In the genomic region with DNA sequence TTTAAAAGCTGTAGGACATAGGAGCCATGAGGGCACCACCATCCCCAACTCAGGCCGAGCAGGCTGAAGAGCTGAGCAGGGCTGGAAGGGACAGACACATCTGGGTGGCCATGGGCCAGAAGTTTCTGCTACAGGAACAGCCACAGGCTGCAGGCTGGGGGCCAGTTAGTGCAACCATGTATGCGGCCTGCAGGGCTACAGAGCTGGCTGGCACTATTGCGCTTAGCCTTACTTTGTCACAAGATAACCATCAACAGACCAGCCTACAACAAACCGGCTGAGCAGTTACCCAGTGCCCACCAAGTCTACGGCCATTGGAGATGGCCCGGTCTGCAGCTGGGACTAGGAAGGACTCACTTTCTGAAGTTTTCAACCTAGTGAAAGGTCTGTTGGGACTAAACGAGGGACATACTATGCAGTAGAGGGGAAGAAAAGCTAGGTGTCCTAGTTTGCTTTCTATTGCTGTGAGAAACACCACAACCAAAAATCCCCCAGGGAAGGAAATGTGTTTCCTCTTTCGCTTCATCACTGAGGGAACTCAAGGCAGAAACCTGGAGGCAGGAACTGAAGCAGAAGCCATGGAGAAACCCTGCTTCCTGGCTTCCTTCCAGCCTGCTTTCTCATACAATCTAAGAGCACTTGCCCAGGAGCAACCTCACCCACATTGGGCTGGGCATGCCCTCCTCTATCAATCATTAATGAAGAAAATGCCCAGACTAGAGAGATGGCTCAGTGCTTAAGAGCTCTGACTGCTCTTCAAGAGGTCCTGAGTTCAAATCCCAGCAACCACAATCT, we compare ENCODE assay signal across 27 mouse cellular contexts. TPM values are rescaled to one million over a fixed set of nuclear protein-coding genes. Genes with fewer than 3 reads are reported as not detected.
DNase-seq lines count a peak whose midpoint lies in the region; ATAC-seq and TF ChIP-seq lines count a peak whose summit lies in the region.
"Had no signal": no experiment of that assay in that cellular context is flagged by ENCODE, and none has a peak within 500 bp of the region (broad histone marks: within the 10 kb centered on the region; RNA-seq: fewer than 3 reads in every experiment).

No protein-coding gene starts in this region.

- no peaks in the 10 kb centered on the region for H3K27me3 ChIP-seq in kidney, embryonic 14.5 days (ENCODE audit: control insufficient read depth, insufficient read depth, low read length)
- H3K27me3 ChIP-seq in CH12.LX (replicated peaks), result no peaks in the 10 kb centered on the region
- no peaks in the 10 kb centered on the region for H3K27me3 ChIP-seq in forebrain, embryonic 10.5 days (ENCODE audit: poor library complexity, severe bottlenecking)
- H3K27me3 ChIP-seq: forebrain, embryonic 13.5 days; Patski; stomach, embryonic 15.5 days had no signal

- no peak overlapping the region for H3K4me3 ChIP-seq in kidney, embryonic 14.5 days (ENCODE audit: low read length)
- no peak overlapping the region for H3K4me3 ChIP-seq in CH12.LX (replicated peaks in 1 of 3; ENCODE audit: low read depth in 2 of 3, low read length in 2 of 3, poor library complexity in 1 of 3)
- H3K4me3 ChIP-seq in forebrain, embryonic 10.5 days, result no peak overlapping the region
- H3K4me3 ChIP-seq: forebrain, embryonic 13.5 days; heart, embryonic 12.5 days; limb, embryonic 10.5 days; midbrain, embryonic 10.5 days; stomach, embryonic 15.5 days had no signal

- peak in 1 of 2 experiments; percentile 10; a peak in 1 of 4 replicates for TF ChIP-seq CTCF in CH12.LX (conservative IDR thresholded peaks at IDR 0.05 in 1 of 2, IDR thresholded peaks at IDR 0.05 in 1 of 2; ENCODE audit: low read depth in 2 of 2, low read length in 2 of 2)

- H3K9me3 ChIP-seq in kidney, embryonic 14.5 days (ENCODE audit: control insufficient read depth, low read length), result no peaks in the 10 kb centered on the region
- H3K9me3 ChIP-seq in CH12.LX (replicated peaks; ENCODE audit: low read length), result no peaks in the 10 kb centered on the region
- H3K9me3 ChIP-seq in forebrain, embryonic 10.5 days, result no peaks in the 10 kb centered on the region
- H3K9me3 ChIP-seq: forebrain, embryonic 13.5 days; heart, embryonic 12.5 days; limb, embryonic 10.5 days; midbrain, embryonic 10.5 days; stomach, embryonic 15.5 days had no signal

- WGBS in kidney, embryonic 14.5 days, result 86% methylated on average over 8 of the region's 8 CpGs
- WGBS in forebrain, embryonic 10.5 days, result 84% methylated on average over 8 of the region's 8 CpGs

- TF ChIP-seq POLR2A in CH12.LX (IDR thresholded peaks at IDR 0.05; ENCODE audit: low read depth, low read length), result no peak

- dilution Hi-C loops in CH12.LX (cut with MboI; ENCODE audit: extremely low pct_ligation_motif_present, extremely low pct_unique_long_range_greater_than_20kb, low sequenced_read_pairs), result no loop called here

- no peak overlapping the region for H3K4me2 ChIP-seq in kidney, embryonic 14.5 days (replicated peaks; ENCODE audit: low read depth, low read length)
- no peak overlapping the region for H3K4me2 ChIP-seq in CH12.LX (ENCODE audit: insufficient read depth, low read depth, poor library complexity, severe bottlenecking)
- H3K4me2 ChIP-seq: forebrain, embryonic 13.5 days; heart, embryonic 12.5 days; stomach, embryonic 15.5 days had no signal

- in situ Hi-C loops in CH12.LX (cut with MboI; ENCODE audit: low pct_ligation_motif_present, low pct_unique_long_range_greater_than_20kb, low sequenced_read_pairs), result no loop called here

- H3K27ac ChIP-seq in kidney, embryonic 14.5 days (ENCODE audit: low read depth, low read length), result no peak overlapping the region
- H3K27ac ChIP-seq in CH12.LX (ENCODE audit: insufficient read depth, low read depth), result no peak overlapping the region
- no peak overlapping the region for H3K27ac ChIP-seq in forebrain, embryonic 10.5 days
- H3K27ac ChIP-seq: forebrain, embryonic 13.5 days; hindbrain, postnatal 0 days; limb, embryonic 10.5 days; midbrain, embryonic 10.5 days; stomach, embryonic 15.5 days had no signal

- peak; percentile 5 for TF ChIP-seq RAD21 in CH12.LX (IDR thresholded peaks at IDR 0.05; ENCODE audit: low read depth, low read length)

- no peaks in the 10 kb centered on the region for H3K79me2 ChIP-seq in CH12.LX (replicated peaks; ENCODE audit: control insufficient read depth, extremely low read depth, insufficient read depth, poor library complexity, severe bottlenecking)

- H3K9ac ChIP-seq in kidney, embryonic 14.5 days (ENCODE audit: low read depth, low read length), result no peak overlapping the region
- H3K9ac ChIP-seq in CH12.LX (ENCODE audit: insufficient read depth, low read depth), result no peak overlapping the region
- H3K9ac ChIP-seq: forebrain, embryonic 13.5 days; heart, embryonic 12.5 days; liver, postnatal 0 days; stomach, embryonic 15.5 days had no signal

- TF ChIP-seq EP300 in CH12.LX (IDR thresholded peaks at IDR 0.05; ENCODE audit: low read length), result no peak

- no peak for ATAC-seq in kidney, embryonic 14.5 days (ENCODE audit: low FRiP score, low TSS enrichment)
- ATAC-seq in common myeloid progenitor, adult 5-6 weeks (replicated peaks; ENCODE audit: low read depth, poor library complexity, severe bottlenecking), result peak; percentile 64
- ATAC-seq in megakaryocyte-erythroid progenitor cell, adult 5-6 weeks (replicated peaks; ENCODE audit: low FRiP score, low TSS enrichment, poor library complexity, severe bottlenecking), result peak; percentile 69
- ATAC-seq in erythroblast, adult 5-6 weeks (replicated peaks; ENCODE audit: low FRiP score, poor library complexity, severe bottlenecking), result no peak
- ATAC-seq: forebrain, embryonic 13.5 days; hindbrain, postnatal 0 days; liver, postnatal 0 days; lung, postnatal 0 days; midbrain, embryonic 16.5 days; Patski had no signal

- H3K4me1 ChIP-seq in kidney, embryonic 14.5 days (ENCODE audit: control insufficient read depth, insufficient read depth, low read length), result no peaks in the 10 kb centered on the region
- peaks cover 0 to 7% of the 10 kb centered on the region in 2 experiments; a peak in 2 of 4 replicates for H3K4me1 ChIP-seq in CH12.LX (ENCODE audit: control insufficient read depth in 1 of 2, insufficient read depth in 2 of 2)
- H3K4me1 ChIP-seq in forebrain, embryonic 10.5 days, result no peaks in the 10 kb centered on the region
- H3K4me1 ChIP-seq: forebrain, embryonic 13.5 days; heart, embryonic 12.5 days; limb, embryonic 10.5 days; midbrain, embryonic 10.5 days; stomach, embryonic 15.5 days had no signal

- DNase-seq in kidney, postnatal 36 days, result peak; percentile 37 to 48
- DNase-seq in CH12.LX (ENCODE audit: extremely low read depth), result no peak
- DNase-seq in forebrain, embryonic 10.5 days (ENCODE audit: extremely low spot score, low spot score), result no peak
- DNase-seq: adrenal gland, postnatal 36 days; cerebellum, postnatal 10 days; heart, adult 11 months; heart, postnatal 10 days; liver; liver, postnatal 0 days; right cerebral cortex, adult 18-20 months; right cerebral cortex, postnatal 4 days; thymus, postnatal 25 days had no signal

- peaks cover 12% of the 10 kb centered on the region; the same call in 1 of the 2 replicates for H3K36me3 ChIP-seq in kidney, embryonic 14.5 days (ENCODE audit: control insufficient read depth, insufficient read depth, low read length)
- peaks cover 23 to 34% of the 10 kb centered on the region in 2 experiments for H3K36me3 ChIP-seq in CH12.LX (replicated peaks in 1 of 2; ENCODE audit: control insufficient read depth in 1 of 2, insufficient read depth in 1 of 2, low read length in 1 of 2)
- peaks cover 22% of the 10 kb centered on the region for H3K36me3 ChIP-seq in forebrain, embryonic 10.5 days (replicated peaks)
- H3K36me3 ChIP-seq: heart, embryonic 12.5 days; stomach, embryonic 15.5 days had no signal

RNA-seq across cellular contexts. Expression of a gene that starts 5.6 kb away (rescaled TPM):
- 0.57 and 1.2 TPM in 2 replicates for polyA plus RNA-seq in kidney, embryonic 14.5 days (2014; fragmentation: Nextera tagmentation; extraction: Ambion mirVana)
- total RNA-seq in CH12.LX (2012; rRNA removed) (0.30 and 0.63 TPM in 2 replicates), CH12.LX (2014; rRNA removed) (not detected in 2 replicates)
- 0.71 and 1.6 TPM in 2 replicates for polyA plus RNA-seq in CH12.LX (2012; ENCODE audit: insufficient read length, low read depth)
- not detected in 2 replicates for total RNA-seq in common myeloid progenitor, adult 5-6 weeks (2017)
- total RNA-seq in megakaryocyte-erythroid progenitor cell, adult 5-6 weeks (2014; fragmentation: Nextera tagmentation), result not detected in 2 replicates
- not detected in 2 replicates for total RNA-seq in megakaryocyte-erythroid progenitor cell, adult 5-6 weeks (2017)
- 0.57 TPM in 2 replicates for polyA plus RNA-seq in forebrain, embryonic 10.5 days (2016; fragmentation: Nextera tagmentation; extraction: Ambion mirVana)
- total RNA-seq in erythroblast, adult 5-6 weeks (2015; ENCODE audit: low replicate concordance), result not detected in 2 replicates
- total RNA-seq in erythroblast, adult 5-6 weeks (2017; ENCODE audit: low replicate concordance), result not detected in 2 replicates
- total RNA-seq: adrenal gland, postnatal 36 days had no signal
- polyA plus RNA-seq: embryonic facial prominence, embryonic 11.5 days had no signal

RNA-seq across cellular contexts. Expression of a gene that starts 9.8 kb away (rescaled TPM):
- 23.5 and 23.9 TPM in 2 replicates for polyA plus RNA-seq in kidney, embryonic 14.5 days (2014; fragmentation: Nextera tagmentation; extraction: Ambion mirVana)
- total RNA-seq in CH12.LX (2012; rRNA removed), result 13.6 and 15.1 TPM in 2 replicates
- 13.5 and 16.2 TPM in 2 replicates for total RNA-seq in CH12.LX (2014; rRNA removed)
- 9.5 and 13.9 TPM in 2 replicates for polyA plus RNA-seq in CH12.LX (2012; ENCODE audit: insufficient read length, low read depth)
- 19.8 and 29.1 TPM in 2 replicates for total RNA-seq in common myeloid progenitor, adult 5-6 weeks (2017)
- total RNA-seq in megakaryocyte-erythroid progenitor cell, adult 5-6 weeks (2014; fragmentation: Nextera tagmentation), result 34.5 and 36.3 TPM in 2 replicates
- total RNA-seq in megakaryocyte-erythroid progenitor cell, adult 5-6 weeks (2017), result 17.9 and 25.9 TPM in 2 replicates
- 12.4 and 15.5 TPM in 2 replicates for polyA plus RNA-seq in forebrain, embryonic 10.5 days (2016; fragmentation: Nextera tagmentation; extraction: Ambion mirVana)
- 18.2 and 33.8 TPM in 2 replicates for total RNA-seq in erythroblast, adult 5-6 weeks (2015; ENCODE audit: low replicate concordance)
- 8.4 and 10.6 TPM in 2 replicates for total RNA-seq in erythroblast, adult 5-6 weeks (2017; ENCODE audit: low replicate concordance)

RNA-seq across cellular contexts. Expression of a gene that starts 18.8 kb away (rescaled TPM):
- 1.1 and 1.5 TPM in 2 replicates for polyA plus RNA-seq in kidney, embryonic 14.5 days (2014; fragmentation: Nextera tagmentation; extraction: Ambion mirVana)
- total RNA-seq in CH12.LX (2012; rRNA removed) (0.29 TPM in 1 of 2 replicates, not detected in the other), CH12.LX (2014; rRNA removed) (0.46 TPM in 1 of 2 replicates, not detected in the other)
- polyA plus RNA-seq in CH12.LX (2012; ENCODE audit: insufficient read length, low read depth), result 0.37 and 0.40 TPM in 2 replicates
- total RNA-seq in common myeloid progenitor, adult 5-6 weeks (2017), result 4.1 TPM in 1 of 2 replicates, not detected in the other
- not detected in 2 replicates for total RNA-seq in megakaryocyte-erythroid progenitor cell, adult 5-6 weeks (2014; fragmentation: Nextera tagmentation)
- not detected in 2 replicates for total RNA-seq in megakaryocyte-erythroid progenitor cell, adult 5-6 weeks (2017)
- polyA plus RNA-seq in forebrain, embryonic 10.5 days (2016; fragmentation: Nextera tagmentation; extraction: Ambion mirVana), result 0.31 TPM in 1 of 2 replicates, not detected in the other
- 1.3 TPM in 1 of 2 replicates, not detected in the other for total RNA-seq in erythroblast, adult 5-6 weeks (2015; ENCODE audit: low replicate concordance)
- total RNA-seq in erythroblast, adult 5-6 weeks (2017; ENCODE audit: low replicate concordance), result not detected in 2 replicates
- total RNA-seq: gastrocnemius, adult 8-10 months had no signal
- polyA plus RNA-seq: limb, embryonic 10.5 days; midbrain, embryonic 10.5 days had no signal

RNA-seq across cellular contexts. Expression of a gene that starts 22.5 kb away (rescaled TPM):
- 8.1 and 11.2 TPM in 2 replicates for polyA plus RNA-seq in kidney, embryonic 14.5 days (2014; fragmentation: Nextera tagmentation; extraction: Ambion mirVana)
- 10.5 and 13.0 TPM in 2 replicates for total RNA-seq in CH12.LX (2012; rRNA removed)
- 3.1 and 5.0 TPM in 2 replicates for total RNA-seq in CH12.LX (2014; rRNA removed)
- polyA plus RNA-seq in CH12.LX (2012; ENCODE audit: insufficient read length, low read depth), result 15.7 and 23.4 TPM in 2 replicates
- total RNA-seq in common myeloid progenitor, adult 5-6 weeks (2017), result 31.5 and 49.9 TPM in 2 replicates
- 34.7 and 38.3 TPM in 2 replicates for total RNA-seq in megakaryocyte-erythroid progenitor cell, adult 5-6 weeks (2014; fragmentation: Nextera tagmentation)
- total RNA-seq in megakaryocyte-erythroid progenitor cell, adult 5-6 weeks (2017), result 10.8 and 13.1 TPM in 2 replicates
- 8.8 and 9.0 TPM in 2 replicates for polyA plus RNA-seq in forebrain, embryonic 10.5 days (2016; fragmentation: Nextera tagmentation; extraction: Ambion mirVana)
- total RNA-seq in erythroblast, adult 5-6 weeks (2015; ENCODE audit: low replicate concordance), result 7.7 and 16.7 TPM in 2 replicates
- 4.5 and 7.3 TPM in 2 replicates for total RNA-seq in erythroblast, adult 5-6 weeks (2017; ENCODE audit: low replicate concordance)

RNA-seq across cellular contexts. Expression of a gene that starts 28.0 kb away (rescaled TPM):
- polyA plus RNA-seq in kidney, embryonic 14.5 days (2014; fragmentation: Nextera tagmentation; extraction: Ambion mirVana), result not detected in 2 replicates
- 0.17 and 0.25 TPM in 2 replicates for total RNA-seq in CH12.LX (2012; rRNA removed)
- 0.17 and 0.51 TPM in 2 replicates for total RNA-seq in CH12.LX (2014; rRNA removed)
- polyA plus RNA-seq in CH12.LX (2012; ENCODE audit: insufficient read length, low read depth), result 0.57 and 0.74 TPM in 2 replicates
- total RNA-seq in common myeloid progenitor, adult 5-6 weeks (2017), result 23.5 and 27.8 TPM in 2 replicates
- 3.4 and 6.3 TPM in 2 replicates for total RNA-seq in megakaryocyte-erythroid progenitor cell, adult 5-6 weeks (2014; fragmentation: Nextera tagmentation)
- 4.5 and 4.9 TPM in 2 replicates for total RNA-seq in megakaryocyte-erythroid progenitor cell, adult 5-6 weeks (2017)
- not detected in 2 replicates for polyA plus RNA-seq in forebrain, embryonic 10.5 days (2016; fragmentation: Nextera tagmentation; extraction: Ambion mirVana)
- total RNA-seq in erythroblast, adult 5-6 weeks (2015; ENCODE audit: low replicate concordance), result 2.7 and 4.0 TPM in 2 replicates
- 4.4 and 4.5 TPM in 2 replicates for total RNA-seq in erythroblast, adult 5-6 weeks (2017; ENCODE audit: low replicate concordance)
- total RNA-seq: adrenal gland, postnatal 36 days; gastrocnemius, adult 8-10 months had no signal
- polyA plus RNA-seq: embryonic facial prominence, embryonic 11.5 days; heart, embryonic 12.5 days; limb, embryonic 10.5 days; midbrain, embryonic 10.5 days had no signal

Comparison
In these comparisons a context has a peak if more than half of its experiments do, and no peak if none do; other contexts are left out.
1. DNase-seq: peak in kidney, postnatal 36 days (2 of 2); none in CH12.LX (single experiment) and forebrain, embryonic 10.5 days (single experiment).
2. ATAC-seq: peak in common myeloid progenitor, adult 5-6 weeks (single experiment) and megakaryocyte-erythroid progenitor cell, adult 5-6 weeks (single experiment); none in kidney, embryonic 14.5 days (single experiment) and erythroblast, adult 5-6 weeks (single experiment).